Mouse (Mus musculus) kidney, embryonic 16.5 days (tissue): ENCODE results near the gene Syap1. TPM values are rescaled to one million over a fixed set of nuclear protein-coding genes. Genes with fewer than 3 reads are reported as not detected.
"Not testable (repeated sequence)": the region's sequence is repeated elsewhere in the genome, so short reads cannot be mapped to it uniquely, and the experiment has no call there.

ENCODE experiments used
- ATAC-seq: fragments of 200-750 bp; cut with Nextera tagmentation; 2 replicates; pipeline ENCODE4 v1.8.0; 2017; ENCODE audit warnings: moderate TSS enrichment; ENCODE audit not compliant: low FRiP score, low TSS enrichment
- H3K27ac ChIP-seq: fragments of 300-500 bp; sonication (generic); 2 replicates; pipeline ENCODE4 v1.5.1; 2014; ENCODE audit warnings: low read length
- H3K27me3 ChIP-seq: fragments of 300-500 bp; sonication (generic); 2 replicates; pipeline ENCODE4 v1.6.1; 2014; ENCODE audit warnings: low read length, control low read depth, mixed read lengths; ENCODE audit not compliant: insufficient read depth
- H3K36me3 ChIP-seq: fragments of 300-500 bp; sonication (generic); 2 replicates; pipeline ENCODE4 v1.6.1; 2014; ENCODE audit warnings: low read length, control low read depth, mixed read lengths; ENCODE audit not compliant: insufficient read depth
- H3K4me1 ChIP-seq: fragments of 300-500 bp; sonication (generic); 2 replicates; pipeline ENCODE4 v1.6.1; 2014; ENCODE audit warnings: low read length, control low read depth, mixed read lengths; ENCODE audit not compliant: insufficient read depth
- H3K4me2 ChIP-seq: fragments of 300-500 bp; sonication (generic); replicated peaks from 2 replicates; pipeline ENCODE4 v1.6.1; 2014; ENCODE audit warnings: low read depth, low read length
- H3K4me3 ChIP-seq: fragments of 300-500 bp; sonication (generic); 2 replicates; pipeline ENCODE4 v1.5.1; 2014; ENCODE audit warnings: mild to moderate bottlenecking, low read length
- H3K9ac ChIP-seq: fragments of 300-500 bp; sonication (generic); replicated peaks from 2 replicates; pipeline ENCODE4 v1.6.1; 2014; ENCODE audit warnings: low read length
- H3K9me3 ChIP-seq: fragments of 300-500 bp; sonication (generic); 2 replicates; pipeline ENCODE4 v1.6.1; 2016; ENCODE audit warnings: low read length, control low read depth
- WGBS: fragments of 180-500 bp; shearing (Covaris S2); extraction: QIAGEN DNeasy Blood & Tissue Kit; methylation state at CpG from one replicate; pipeline ENCODE4 v1.1.7; 2014; 5-methylcytosine and 5-hydroxymethylcytosine counted together
- polyA plus RNA-seq: library from polyadenylated mRNA; unstranded; fragments of >200 nt; fragmentation: Nextera tagmentation; extraction: Ambion mirVana; gene quantifications from 2 replicates; pipeline ENCODE4 v1.2.1, GENCODE M21; 2015

The Syap1 gene
- polyA plus RNA-seq, 1 experiment from 2014 or later = 44.0 TPM

DNA sequence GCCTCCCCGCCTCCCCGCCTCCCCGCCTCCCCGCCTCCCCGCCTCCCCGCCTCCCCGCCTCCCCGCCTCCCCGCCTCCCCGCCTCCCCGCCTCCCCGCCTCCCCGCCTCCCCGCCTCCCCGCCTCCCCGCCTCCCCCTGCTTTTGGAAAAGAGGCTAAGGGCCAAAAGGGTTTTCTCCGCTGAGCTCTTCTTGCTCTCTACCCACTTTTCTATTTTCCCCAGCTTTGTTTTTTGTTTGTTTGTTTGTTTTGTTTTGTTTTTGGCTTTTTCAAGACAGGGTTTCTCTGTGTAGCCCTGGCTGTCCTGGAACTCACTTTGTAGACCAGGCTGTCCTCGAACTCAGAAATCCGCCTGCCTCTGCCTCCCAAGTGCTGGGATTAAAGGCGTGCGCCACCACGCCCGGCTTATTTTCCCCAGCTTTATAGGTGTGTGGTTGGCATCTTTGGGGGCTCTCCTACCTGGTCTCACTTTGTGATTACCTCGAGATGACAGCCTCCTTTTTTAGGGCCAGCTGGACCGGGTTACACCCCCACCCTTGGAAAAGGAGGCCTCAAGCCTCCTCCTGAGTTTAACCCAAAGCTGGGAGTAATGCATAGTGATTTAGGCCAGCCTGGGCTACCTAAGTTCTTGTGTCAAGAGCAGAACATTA, 452 bp upstream of the Syap1 start:
- not testable (repeated sequence) for H3K9ac ChIP-seq, H3K4me3 ChIP-seq, H3K36me3 ChIP-seq, H3K27me3 ChIP-seq, H3K4me1 ChIP-seq, H3K27ac ChIP-seq, H3K9me3 ChIP-seq
- WGBS = 82% methylated on average over 8 of the region's 25 CpGs
- ATAC-seq = peak; percentile 40
- 0 out of 2 replicates have a peak overlapping the region, but pooled peaks have one; percentile 4 for H3K4me2 ChIP-seq

- no peak overlapping the region for H3K4me3 ChIP-seq
- no peaks in the 10 kb centered on the region for H3K9me3 ChIP-seq
- H3K36me3 ChIP-seq = 0 out of 2 replicates have a peak, but pooled peaks cover 9% of the 10 kb centered on the region
- no peak overlapping the region for H3K9ac ChIP-seq
- H3K4me2 ChIP-seq = no peak overlapping the region
- WGBS = 84% methylated on average over 3 of the region's 3 CpGs
- H3K27ac ChIP-seq = no peak overlapping the region
- no peak for ATAC-seq
- no peaks in the 10 kb centered on the region for H3K4me1 ChIP-seq
- H3K27me3 ChIP-seq = peaks cover 3% of the 10 kb centered on the region; the same call in 1 of the 2 replicates
These were observed 10.0 kb downstream of the Syap1 start for GRCm38 (mm10) chrX:162878236-162878635.

DNA sequence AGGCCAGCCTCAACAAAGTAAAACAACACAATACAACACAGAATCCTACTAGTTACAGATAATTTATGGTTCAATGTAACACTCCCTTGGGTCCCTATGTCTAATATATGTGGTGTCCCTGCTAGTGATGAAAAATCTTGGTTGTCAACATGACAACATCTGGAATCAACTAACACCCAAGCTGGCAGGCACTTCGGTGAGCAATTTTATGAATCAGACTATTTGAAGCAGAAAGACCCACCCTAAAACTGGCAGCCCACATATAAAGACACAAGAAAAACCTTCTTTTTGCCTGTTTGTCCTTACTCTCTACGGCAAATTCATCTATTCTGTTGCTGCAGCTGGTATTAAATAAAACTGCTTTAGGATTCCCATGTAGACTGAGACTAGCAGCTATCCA, 14.5 kb downstream of the Syap1 start:
- 95% methylated on average over 2 of the region's 2 CpGs for WGBS
- H3K27ac ChIP-seq = no peak overlapping the region

DNA sequence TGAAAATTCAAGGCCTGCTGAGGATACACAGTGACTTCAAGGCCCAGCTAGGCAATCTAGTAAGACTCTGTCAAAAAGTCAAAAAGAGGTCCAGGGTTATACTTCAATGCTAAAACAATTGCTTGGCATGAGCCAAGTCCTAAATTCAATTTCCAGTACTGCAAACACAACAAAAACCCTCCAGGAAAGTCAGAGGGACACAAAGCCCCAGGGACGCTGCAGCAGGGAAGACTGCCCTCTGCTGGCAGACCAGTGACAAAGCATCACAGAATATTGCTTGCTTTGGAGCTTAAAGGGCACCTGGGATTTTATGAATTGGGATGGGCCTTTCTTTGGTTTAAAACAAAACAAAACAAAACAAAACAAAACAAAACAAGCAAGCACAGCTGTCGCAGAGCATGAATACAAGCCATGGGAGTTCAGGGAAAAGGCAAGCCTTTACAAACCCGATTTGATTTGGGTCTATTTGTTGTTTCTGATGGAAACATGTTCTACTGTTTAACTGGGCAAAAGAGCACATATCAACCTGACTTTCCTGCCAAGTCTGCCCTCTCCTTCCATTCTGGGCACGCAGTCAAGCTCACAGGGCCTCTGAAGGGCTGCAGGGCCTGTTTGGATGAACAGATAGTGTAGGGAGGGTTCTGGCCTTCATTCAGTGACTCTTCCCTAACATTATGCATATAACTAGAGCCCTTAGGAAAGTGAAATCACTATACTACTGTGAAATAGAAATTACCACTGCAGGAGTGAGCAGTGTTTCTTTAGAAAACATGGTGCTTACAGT, 16.3 kb downstream of the Syap1 start:
- WGBS = 41% methylated on average over 4 of the region's 4 CpGs

More for the DNA sequence above, 14.5 kb downstream of the Syap1 start:
- Histone ChIP-seq H3K9me3 (no peaks in the 10 kb centered on the region), H3K9ac (no peak overlapping the region), H3K4me2 (no peak overlapping the region), H3K4me3 (no peak overlapping the region), H3K27me3 (peaks cover 3% of the 10 kb centered on the region; the same call in 1 of the 2 replicates), H3K36me3 (0 out of 2 replicates have a peak, but pooled peaks cover 9% of the 10 kb centered on the region), H3K4me1 (no peaks in the 10 kb centered on the region)
- ATAC-seq = no peak

GRCm38 (mm10) chrX:162868294-162868965, 19.8 kb downstream of the Syap1 start:
- H3K9ac ChIP-seq = no peak overlapping the region
- no peaks in the 10 kb centered on the region for H3K9me3 ChIP-seq
- H3K36me3 ChIP-seq = no peaks in the 10 kb centered on the region
- no peak overlapping the region for H3K27ac ChIP-seq
- H3K27me3 ChIP-seq = no peaks in the 10 kb centered on the region; the same call in 1 of the 2 replicates
- H3K4me1 ChIP-seq = no peaks in the 10 kb centered on the region
- no peak overlapping the region for H3K4me2 ChIP-seq
- 76% methylated on average over 3 of the region's 3 CpGs for WGBS
- no peak overlapping the region for H3K4me3 ChIP-seq
- no peak for ATAC-seq

More for the DNA sequence above, 16.3 kb downstream of the Syap1 start:
- no peak overlapping the region for H3K27ac ChIP-seq
- H3K4me1 ChIP-seq = no peaks in the 10 kb centered on the region
- H3K9ac ChIP-seq = no peak overlapping the region
- ATAC-seq = no peak
- H3K4me2 ChIP-seq = no peak overlapping the region
- no peaks in the 10 kb centered on the region for H3K9me3 ChIP-seq
- H3K36me3 ChIP-seq = 0 out of 2 replicates have a peak, but pooled peaks cover 3% of the 10 kb centered on the region
- H3K27me3 ChIP-seq = peaks cover 3% of the 10 kb centered on the region; the same call in 1 of the 2 replicates
- H3K4me3 ChIP-seq = no peak overlapping the region

- Histone ChIP-seq H3K4me3 (no peak overlapping the region), H3K9ac (no peak overlapping the region), H3K9me3 (no peaks in the 10 kb centered on the region), H3K4me1 (no peaks in the 10 kb centered on the region), H3K27me3 (no peaks in the 10 kb centered on the region), H3K4me2 (no peak overlapping the region), H3K36me3 (no peaks in the 10 kb centered on the region), H3K27ac (no peak overlapping the region)
- ATAC-seq = no peak
- WGBS = 88% methylated on average over 1 of the region's 1 CpGs
These were observed 39.6 kb downstream of the Syap1 start for GRCm38 (mm10) chrX:162848682-162849081.

DNA sequence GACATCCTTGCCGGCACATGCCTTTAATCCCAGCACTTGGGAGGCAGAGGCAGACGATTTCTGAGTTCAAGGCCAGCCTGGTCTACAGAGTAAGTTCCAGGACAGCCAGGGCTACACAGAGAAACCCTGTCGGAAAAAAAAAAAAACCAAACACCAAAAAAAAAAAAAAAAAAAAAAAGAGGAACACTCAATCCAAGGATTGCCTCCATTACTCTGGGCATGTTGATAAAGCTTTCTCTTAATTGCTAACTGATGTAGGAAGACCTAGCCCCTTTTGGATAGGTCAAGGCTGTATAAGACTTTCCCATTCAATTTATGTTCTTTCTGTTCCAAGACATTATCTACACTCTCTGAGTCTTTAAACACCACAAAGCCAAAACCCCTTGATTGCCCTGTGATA, 42.7 kb downstream of the Syap1 start:
- Histone ChIP-seq H3K27ac (no peak overlapping the region), H3K4me2 (no peak overlapping the region), H3K9ac (no peak overlapping the region), H3K4me3 (no peak overlapping the region), H3K9me3 (no peaks in the 10 kb centered on the region), H3K27me3 (no peaks in the 10 kb centered on the region), H3K36me3 (no peaks in the 10 kb centered on the region), H3K4me1 (no peaks in the 10 kb centered on the region)
- ATAC-seq = no peak
- 89% methylated on average over 3 of the region's 3 CpGs for WGBS

GRCm38 (mm10) chrX:162844447-162845100, 43.7 kb downstream of the Syap1 start:
- Histone ChIP-seq H3K9me3 (no peaks in the 10 kb centered on the region), H3K4me2 (no peak overlapping the region), H3K27ac (no peak overlapping the region), H3K4me1 (no peaks in the 10 kb centered on the region), H3K4me3 (no peak overlapping the region), H3K9ac (no peak overlapping the region), H3K36me3 (no peaks in the 10 kb centered on the region), H3K27me3 (no peaks in the 10 kb centered on the region)
- no peak for ATAC-seq
- WGBS = 63% methylated on average over 8 of the region's 8 CpGs

DNA sequence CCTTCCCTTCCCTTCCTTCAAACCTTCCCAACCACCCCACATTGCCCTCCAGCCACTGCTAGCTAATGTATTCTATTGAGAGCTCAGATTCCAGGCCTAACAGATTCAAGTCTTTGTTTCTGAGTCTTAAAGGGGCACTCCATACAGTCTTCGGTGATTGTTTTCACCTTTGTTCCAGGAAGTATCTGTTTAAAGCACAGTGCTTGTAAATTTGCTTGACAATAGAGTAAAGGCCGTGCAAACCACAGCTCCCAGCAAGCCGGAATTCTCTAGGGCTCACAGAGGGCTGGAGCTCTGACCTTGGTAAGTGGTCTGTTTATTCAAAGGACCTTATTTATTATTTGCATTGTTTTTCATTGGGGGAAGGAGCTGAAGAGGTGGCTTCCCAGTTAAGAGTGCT, 56.1 kb downstream of the Syap1 start:
- H3K4me1 ChIP-seq = no peaks in the 10 kb centered on the region
- ATAC-seq = no peak
- no peak overlapping the region for H3K4me2 ChIP-seq
- no peaks in the 10 kb centered on the region for H3K36me3 ChIP-seq
- peaks cover 7% of the 10 kb centered on the region; the same call in 1 of the 2 replicates for H3K27me3 ChIP-seq
- no peak overlapping the region for H3K4me3 ChIP-seq
- no peak overlapping the region for H3K27ac ChIP-seq
- WGBS = 37% methylated on average over 3 of the region's 3 CpGs
- H3K9me3 ChIP-seq = no peaks in the 10 kb centered on the region
- no peak overlapping the region for H3K9ac ChIP-seq
